ENCODE assay signal across 12 mouse cellular contexts in the genomic region with DNA sequence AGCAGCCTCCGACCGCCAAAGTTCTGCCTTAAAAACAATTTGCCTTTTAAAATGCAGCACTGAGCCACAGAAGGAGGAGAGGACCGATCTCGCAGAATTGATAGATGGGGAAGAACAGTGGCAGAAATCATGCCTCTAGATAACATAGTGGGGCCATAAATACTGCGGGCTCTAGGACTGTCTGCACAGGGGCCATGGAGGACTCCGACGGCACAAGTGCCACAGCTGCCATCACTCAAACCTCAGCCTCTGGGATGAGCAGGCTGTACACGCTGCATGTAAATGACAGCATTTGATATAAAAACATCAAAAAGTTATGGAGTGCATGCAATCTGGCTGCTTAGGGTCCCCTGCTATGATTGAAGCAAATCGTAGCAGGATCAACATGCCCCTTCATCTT.
"Had no signal": no experiment of that assay in that cellular context is flagged by ENCODE, and none has a peak within 500 bp of the region (broad histone marks: within the 10 kb centered on the region; RNA-seq: fewer than 3 reads in every experiment).

No protein-coding gene starts in this region.

- H3K27ac ChIP-seq: left cerebral cortex, adult 2 months; limb, embryonic 10.5 days; liver, embryonic 15.5 days; midbrain, embryonic 10.5 days; stomach, postnatal 0 days had no signal

- ATAC-seq: lung, postnatal 0 days; midbrain, embryonic 16.5 days had no signal

- H3K4me3 ChIP-seq: left cerebral cortex, adult 2 months; limb, embryonic 10.5 days; liver, embryonic 15.5 days; midbrain, embryonic 10.5 days had no signal

- H3K4me2 ChIP-seq: liver, embryonic 11.5 days; liver, embryonic 15.5 days had no signal

- H3K36me3 ChIP-seq: limb, embryonic 10.5 days; liver, embryonic 15.5 days; midbrain, embryonic 10.5 days had no signal

- DNase-seq: kidney, adult 18-20 months; kidney, postnatal 25 days; lung, adult 2 months; lung, postnatal 36 days had no signal

- H3K9ac ChIP-seq: liver, embryonic 15.5 days had no signal

- H3K4me1 ChIP-seq: limb, embryonic 10.5 days; liver, embryonic 15.5 days; midbrain, embryonic 10.5 days had no signal

- H3K9me3 ChIP-seq: limb, embryonic 10.5 days; liver, embryonic 15.5 days; midbrain, embryonic 10.5 days had no signal

- H3K27me3 ChIP-seq: liver, embryonic 15.5 days had no signal
